Mouse (Mus musculus): ENCODE measurements at regions not wholly inside any gene's neighbourhood (a gene's known extent, or its start where the extent isn't known, plus 50 kb on each side); places are given as distances from the start of the nearest gene placed in this dataset.

- no peak for DNase-seq
Measured at GRCm38 (mm10) chr3:150752787-150753186, 684.9 kb upstream of the Adgrl4 start.

GRCm38 (mm10) chr3:150759854-150760253 is 677.8 kb upstream of the Adgrl4 start:
- DNase-seq = no peak

DNA sequence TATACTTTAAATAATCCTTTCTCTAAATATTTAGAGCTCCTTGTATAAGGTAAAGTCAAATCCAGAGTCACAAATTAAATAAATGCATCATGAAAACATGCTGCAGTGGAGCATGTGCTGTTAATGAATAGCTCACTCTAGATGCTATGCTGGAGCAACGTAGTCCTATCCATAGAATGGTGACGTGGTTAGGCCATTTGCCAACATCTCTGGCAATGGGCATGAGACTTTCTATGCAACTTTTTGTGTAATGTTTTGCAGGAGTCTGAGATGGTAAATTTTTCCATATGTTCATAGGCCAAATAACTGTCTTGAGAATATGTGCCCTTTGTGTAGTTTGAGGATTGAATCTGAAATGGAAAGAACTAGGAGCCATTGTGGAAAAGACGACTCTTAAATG is 653.1 kb upstream of the Adgrl4 start:
- no peak for DNase-seq

- no peak for DNase-seq
Measured at GRCm38 (mm10) chr3:150817807-150818206, 619.9 kb upstream of the Adgrl4 start.

DNA sequence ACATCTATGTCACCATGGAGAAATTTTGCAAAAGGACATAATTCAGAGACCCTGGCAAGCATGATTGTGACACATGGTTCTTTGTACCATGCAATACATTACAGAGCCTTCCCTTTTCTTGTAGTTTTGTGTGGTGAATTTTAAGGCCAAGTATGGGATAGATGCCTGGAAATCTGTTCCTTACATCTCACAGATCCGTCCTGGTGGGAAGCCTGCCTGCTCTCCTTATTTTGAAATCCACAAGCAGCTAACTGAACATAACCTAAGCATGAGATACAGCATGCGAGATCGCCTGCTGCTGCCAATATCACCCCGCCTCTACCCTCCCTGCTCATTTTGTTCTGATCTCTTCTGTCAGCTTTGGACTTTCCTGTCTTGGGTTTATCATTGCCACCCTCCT is 618.3 kb upstream of the Adgrl4 start:
- DNase-seq = no peak

DNA sequence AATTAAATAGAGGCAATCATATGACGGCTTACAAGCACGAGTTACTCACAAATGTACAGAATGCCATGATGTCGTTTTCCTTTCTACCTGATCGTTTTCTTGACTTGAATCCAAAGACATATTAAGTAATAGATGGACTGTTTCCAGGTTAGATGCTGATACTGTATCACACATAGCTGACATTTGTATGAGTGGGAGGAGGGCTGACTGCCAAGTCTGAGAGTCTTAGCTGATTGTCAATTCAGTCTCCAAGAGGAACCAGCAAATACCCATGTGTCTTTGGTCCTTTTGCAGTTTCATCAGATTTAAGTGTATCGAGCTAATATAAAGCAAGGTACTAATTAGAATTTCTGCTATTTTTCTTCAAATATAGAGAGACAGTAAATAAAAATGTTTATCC is 617.6 kb upstream of the Adgrl4 start:
- no peak for DNase-seq

DNA sequence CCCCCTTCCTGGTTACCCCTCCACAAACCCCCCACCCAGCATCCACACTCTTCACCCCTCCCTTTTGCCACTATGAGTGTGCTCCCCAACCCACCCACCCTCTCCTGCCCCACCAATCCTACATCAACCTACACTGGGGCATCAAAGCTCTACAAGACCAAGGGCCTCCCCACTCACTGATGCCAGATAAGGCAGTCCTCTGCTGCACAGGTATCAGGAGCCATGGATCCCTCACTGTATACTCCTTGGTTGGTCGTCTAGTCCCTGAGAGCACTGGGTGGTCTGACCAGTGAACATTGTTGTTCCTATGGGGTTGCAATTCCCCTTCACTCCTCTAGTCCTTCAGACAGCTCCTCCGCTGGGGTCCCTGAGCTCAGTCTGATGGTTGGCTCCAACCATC is 591.7 kb upstream of the Adgrl4 start:
- no peak for DNase-seq

DNA sequence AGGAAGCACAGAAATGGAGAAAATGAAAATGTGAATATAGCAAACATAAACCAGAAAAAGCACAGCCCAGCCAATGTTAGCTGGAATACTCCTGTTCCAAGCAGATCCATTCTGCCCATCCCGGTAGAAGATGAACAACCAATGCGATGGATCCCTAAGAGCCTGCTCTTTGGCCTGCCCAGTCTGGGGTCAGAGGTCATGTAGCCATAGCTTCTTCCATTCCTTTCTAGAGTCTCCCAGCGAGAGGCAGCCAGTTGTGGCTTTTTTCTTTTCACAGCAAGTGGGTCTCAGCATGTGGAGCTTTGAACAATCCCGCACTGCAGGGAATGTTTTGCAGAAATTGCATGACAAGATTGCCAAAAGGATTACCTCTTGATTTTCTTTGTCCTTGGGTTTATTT is 585.6 kb upstream of the Adgrl4 start:
- DNase-seq = no peak

DNA sequence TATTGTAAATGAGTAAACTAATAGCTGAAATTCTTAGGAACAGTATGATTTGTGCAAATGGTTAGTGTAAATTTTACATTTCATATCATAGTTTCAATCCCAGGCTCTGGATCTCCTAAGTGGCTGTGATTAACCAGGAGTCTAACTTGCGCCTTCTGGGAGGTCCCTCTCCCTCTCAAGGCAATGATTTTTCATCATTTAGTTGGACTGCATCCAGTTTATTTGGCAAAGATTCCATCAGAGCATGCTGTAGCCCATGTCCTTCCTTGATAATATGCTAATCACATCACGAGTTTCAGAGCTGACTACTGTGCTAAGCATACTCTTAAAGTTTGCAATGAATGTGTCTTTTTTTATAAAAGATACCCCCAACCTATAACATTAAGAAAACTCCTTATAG is 541.0 kb upstream of the Adgrl4 start:
- DNase-seq = no peak

GRCm38 (mm10) chr3:150910091-150910490 is 527.6 kb upstream of the Adgrl4 start:
- DNase-seq = no peak

DNA sequence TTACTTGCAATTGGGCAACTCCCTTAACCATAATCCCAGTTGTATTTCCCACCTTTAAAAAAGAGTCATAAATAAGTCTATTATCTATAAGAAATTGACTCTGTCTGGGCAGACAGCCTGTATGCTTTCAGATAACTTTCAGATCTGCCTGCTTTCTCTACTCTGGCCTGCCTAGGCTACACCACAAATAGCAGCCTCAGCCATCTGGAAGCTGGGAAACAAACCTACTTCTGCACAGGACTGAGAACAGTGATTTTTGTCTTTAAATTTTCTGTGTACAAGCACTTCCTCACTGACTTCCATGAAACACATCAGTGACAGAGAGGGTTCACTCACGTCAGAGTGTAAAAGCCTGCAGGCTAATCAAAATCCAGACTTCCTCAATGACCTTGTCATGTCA is 482.8 kb upstream of the Adgrl4 start:
- DNase-seq = no peak

DNA sequence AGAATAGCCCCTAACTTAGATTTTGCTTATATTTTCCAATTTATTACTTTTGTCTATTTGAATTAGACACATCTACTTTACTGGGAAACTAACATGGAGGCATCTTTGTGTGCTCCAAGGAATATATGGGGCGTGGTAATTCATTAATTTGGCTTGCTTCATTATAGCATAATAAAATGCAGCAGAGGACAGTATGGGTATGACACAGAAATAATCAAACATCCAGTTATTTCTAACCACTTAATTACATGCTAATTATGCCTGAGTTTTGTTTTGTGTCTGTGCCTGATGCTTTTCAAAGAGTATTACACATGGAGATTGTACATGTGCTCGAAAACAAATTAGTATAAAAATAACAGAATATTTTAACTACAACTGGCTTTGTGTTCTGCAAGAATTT is 438.0 kb upstream of the Adgrl4 start:
- DNase-seq = no peak

DNA sequence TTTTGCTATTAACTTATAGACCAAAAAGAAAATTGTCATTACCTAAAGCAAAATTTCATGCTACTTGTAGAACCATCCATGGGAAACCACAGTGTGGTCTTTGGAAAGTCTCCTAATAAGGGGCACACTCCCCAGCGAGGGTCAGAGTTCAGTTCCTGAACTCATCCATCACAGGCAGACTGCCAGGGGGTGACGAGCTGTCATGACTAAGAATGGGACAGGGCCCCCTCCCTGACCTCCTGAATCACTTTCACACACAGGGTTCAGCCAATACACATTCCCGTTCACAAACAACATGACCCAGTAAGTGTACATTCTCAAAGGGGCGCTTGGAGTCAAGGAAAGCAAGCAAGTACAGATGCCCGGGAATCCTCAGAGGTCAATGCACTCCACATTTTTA is 437.5 kb upstream of the Adgrl4 start:
- DNase-seq = no peak

DNA sequence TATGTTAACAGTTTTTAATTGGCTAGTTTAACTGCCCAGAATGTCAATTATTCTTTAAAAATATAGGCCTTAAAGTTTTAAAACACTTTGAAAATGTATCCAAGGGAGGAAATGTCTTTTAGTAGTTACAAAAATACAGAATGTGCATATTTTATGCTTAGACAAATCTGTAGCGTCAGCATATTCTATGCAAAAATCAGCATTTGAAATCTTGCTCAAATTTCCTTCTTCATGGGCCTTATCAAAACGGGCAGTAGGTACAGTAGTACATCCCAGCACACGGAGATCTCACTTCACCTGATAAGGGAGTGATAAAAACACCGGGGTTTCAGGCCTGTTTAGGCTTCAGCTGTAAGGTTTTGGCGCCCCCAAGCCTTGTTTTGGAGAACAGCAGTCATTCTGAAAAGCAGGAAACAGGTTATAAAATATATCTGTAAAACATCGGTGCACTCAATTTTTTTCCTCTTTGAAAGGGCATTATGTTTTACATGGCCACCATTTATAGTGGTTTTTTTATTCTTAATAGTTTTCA is 435.7 kb upstream of the Adgrl4 start:
- DNase-seq = peak; percentile 13

- no peak for DNase-seq
Measured at GRCm38 (mm10) chr3:151003524-151003923, 434.2 kb upstream of the Adgrl4 start.

GRCm38 (mm10) chr3:151003990-151004389 is 433.7 kb upstream of the Adgrl4 start:
- DNase-seq = no peak

DNA sequence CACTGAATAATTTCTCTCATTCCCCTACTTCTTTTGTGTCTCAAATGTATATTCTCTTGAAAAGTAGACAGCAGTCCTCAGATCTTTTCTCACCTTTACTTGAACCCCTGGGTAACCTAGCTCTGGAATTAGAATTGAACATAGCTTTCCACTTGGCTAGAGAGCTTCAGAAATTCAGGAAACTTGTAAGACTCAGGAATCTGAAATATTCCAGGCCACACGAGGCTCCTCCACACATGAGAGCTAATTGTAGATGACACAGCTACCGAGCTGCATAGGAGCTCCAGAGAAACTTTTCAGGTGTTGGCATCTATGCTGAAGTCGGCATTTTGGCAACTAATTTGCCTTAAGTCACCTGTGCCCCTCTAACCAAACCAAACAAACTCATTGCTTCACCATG is 417.7 kb upstream of the Adgrl4 start:
- no peak for DNase-seq

GRCm38 (mm10) chr3:151057491-151057890 is 380.2 kb upstream of the Adgrl4 start:
- DNase-seq = no peak

DNA sequence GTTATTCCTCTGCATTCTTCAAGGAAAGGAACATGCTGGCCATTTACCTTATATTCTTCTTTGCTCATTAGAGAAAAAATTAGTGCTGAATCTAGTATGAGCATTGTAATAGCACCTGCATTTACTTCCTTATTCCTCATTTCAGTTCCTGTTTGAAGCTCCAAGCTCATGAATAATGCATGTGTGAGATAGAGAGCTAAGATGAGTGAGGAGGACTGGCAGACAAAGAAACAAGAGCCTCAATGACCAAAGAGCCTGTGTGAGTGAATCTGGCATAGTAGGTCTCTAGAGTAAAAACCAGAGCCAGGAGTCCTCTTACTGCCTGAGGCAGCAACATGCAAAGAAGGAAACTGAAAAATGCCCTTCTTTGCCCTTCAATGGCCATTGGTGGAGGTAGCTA is 365.4 kb upstream of the Adgrl4 start:
- no peak for DNase-seq

GRCm38 (mm10) chr3:151116831-151117230 is 320.9 kb upstream of the Adgrl4 start:
- DNase-seq = no peak

GRCm38 (mm10) chr3:151117583-151118041 is 320.1 kb upstream of the Adgrl4 start:
- no peak for DNase-seq

- DNase-seq = no peak
Measured at GRCm38 (mm10) chr3:151124131-151124530, 313.6 kb upstream of the Adgrl4 start.

DNA sequence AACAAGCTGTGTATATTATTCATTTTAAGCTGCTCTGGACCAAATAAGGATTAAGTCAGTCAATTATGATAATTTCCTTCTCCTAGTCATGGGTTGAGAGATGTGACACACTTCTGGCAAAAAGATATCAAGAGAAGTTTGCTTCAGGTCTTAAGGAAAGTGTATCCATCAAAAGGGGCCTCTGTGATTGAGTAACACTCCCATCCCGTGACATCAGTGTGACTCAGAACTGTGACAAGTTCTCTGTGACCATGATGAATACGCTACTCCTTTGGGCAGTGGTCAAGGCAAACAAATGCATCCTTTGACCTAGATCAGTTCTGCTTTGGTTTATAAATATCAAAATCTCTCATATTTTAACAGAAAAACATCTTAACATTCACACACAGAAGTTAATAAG is 290.8 kb upstream of the Adgrl4 start:
- no peak for DNase-seq

DNA sequence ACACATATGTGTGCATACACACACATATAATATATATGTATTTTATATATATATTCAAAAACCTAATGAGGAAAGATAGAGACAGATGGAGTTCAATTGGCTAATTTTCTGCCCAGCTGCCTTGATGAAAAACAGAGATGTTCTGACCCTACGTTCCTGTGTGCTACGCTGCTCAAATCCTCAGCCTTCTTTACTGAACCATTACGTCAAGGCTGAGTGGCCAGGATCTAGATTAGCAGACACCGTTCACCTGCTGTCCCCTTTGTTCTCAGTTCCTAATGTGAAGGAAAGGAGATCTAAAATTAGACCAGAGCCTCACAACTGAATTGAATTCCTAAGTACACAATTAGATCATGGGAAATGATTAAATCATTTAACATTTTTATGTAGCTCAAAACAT is 284.3 kb upstream of the Adgrl4 start:
- no peak for DNase-seq

- no peak for DNase-seq
Measured at GRCm38 (mm10) chr3:151160516-151160915, 277.2 kb upstream of the Adgrl4 start.
